Mouse (Mus musculus) lung, postnatal 0 days (tissue): ENCODE data around the gene Aebp1. TPM values are rescaled to one million over a fixed set of nuclear protein-coding genes. Genes with fewer than 3 reads are reported as not detected.

Source experiments
- ATAC-seq: fragments of 200-750 bp; cut with Nextera tagmentation; 2 replicates; pipeline ENCODE4 v1.8.0; 2017; ENCODE audit warnings: moderate library complexity
- DNase-seq: peaks from one replicate; pipeline ENCODE4 v3.0.0-alpha.2; 2016; ENCODE audit warnings: low spot score
- H3K27ac ChIP-seq: fragments of 300-500 bp; sonication (generic); 2 replicates; pipeline ENCODE4 v1.5.1; 2014; ENCODE audit warnings: antibody characterized with exemption, mild to moderate bottlenecking, low read length, mixed read lengths
- H3K27me3 ChIP-seq: fragments of 300-500 bp; sonication (generic); replicated peaks from 2 replicates; pipeline ENCODE4 v1.6.1; 2014; ENCODE audit warnings: low read length, mixed read lengths; ENCODE audit not compliant: insufficient read depth
- H3K36me3 ChIP-seq: fragments of 300-500 bp; sonication (generic); 2 replicates; pipeline ENCODE4 v1.6.1; 2014; ENCODE audit warnings: low read length, mixed read lengths; ENCODE audit not compliant: insufficient read depth
- H3K4me1 ChIP-seq: fragments of 300-500 bp; sonication (generic); 2 replicates; pipeline ENCODE4 v1.6.1; 2014; ENCODE audit warnings: antibody characterized with exemption, low read depth, low read length, mixed read lengths; ENCODE audit not compliant: insufficient read depth
- H3K4me2 ChIP-seq: fragments of 300-500 bp; sonication (generic); replicated peaks from 2 replicates; pipeline ENCODE4 v1.6.1; 2014; ENCODE audit warnings: low read depth, mild to moderate bottlenecking, low read length, moderate library complexity, mixed read lengths
- H3K4me3 ChIP-seq: fragments of 300-500 bp; sonication (generic); 2 replicates; pipeline ENCODE4 v1.5.1; 2014; ENCODE audit warnings: low read depth, low read length
- H3K9ac ChIP-seq: fragments of 300-500 bp; sonication (generic); replicated peaks from 2 replicates; pipeline ENCODE4 v1.6.1; 2014; ENCODE audit warnings: low read depth, mild to moderate bottlenecking
- H3K9me3 ChIP-seq: fragments of 300-500 bp; sonication (generic); 2 replicates; pipeline ENCODE4 v1.6.1; 2016; ENCODE audit warnings: low read length, mixed read lengths
- CTCF ChIP-seq: IDR thresholded peaks from 2 replicates; pipeline ENCODE4 v1.5.1; 2016; ENCODE audit warnings: antibody characterized with exemption, mild to moderate bottlenecking
- EP300 ChIP-seq: IDR thresholded peaks from 2 replicates; pipeline ENCODE4 v1.6.1; 2016; ENCODE audit warnings: antibody characterized with exemption, mild to moderate bottlenecking, control low read depth
- WGBS: fragments of 180-500 bp; shearing (Covaris S2); extraction: QIAGEN DNeasy Blood & Tissue Kit; methylation state at CpG from one replicate; pipeline ENCODE4 v1.1.7; 2014; 5-methylcytosine and 5-hydroxymethylcytosine counted together
- polyA plus RNA-seq: library from polyadenylated mRNA; unstranded; fragments of >200 nt; fragmentation: Nextera tagmentation; extraction: Ambion mirVana; gene quantifications from 2 replicates; pipeline ENCODE4 v1.2.1, GENCODE M21; 2015

Aebp1 gene
- polyA plus RNA-seq, 1 experiment from 2014 or later, result 22.3 TPM

DNA sequence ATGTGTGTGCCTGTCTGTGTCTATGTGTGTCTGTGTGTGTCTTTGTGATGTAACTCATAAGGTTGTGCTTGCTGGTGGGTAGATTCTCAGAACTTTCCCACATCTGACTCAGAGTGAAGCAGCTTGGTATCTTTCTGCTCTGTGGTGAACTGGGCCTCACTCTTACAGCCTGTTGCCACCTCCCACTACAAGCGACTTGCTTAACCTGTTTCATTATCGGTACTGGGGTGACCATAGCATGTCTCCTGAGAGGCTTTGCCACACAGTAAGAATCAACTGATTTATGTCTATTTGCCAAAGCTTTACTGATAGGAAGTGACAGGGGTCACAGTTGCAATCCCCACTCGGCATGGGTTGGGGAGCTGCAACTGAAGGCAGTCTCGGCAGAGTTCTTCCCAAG is 46.9 kb downstream of the Aebp1 start:
- TF ChIP-seq CTCF, result no peak
- ATAC-seq, result no peak; the same call in 1 of the 2 replicates

DNA sequence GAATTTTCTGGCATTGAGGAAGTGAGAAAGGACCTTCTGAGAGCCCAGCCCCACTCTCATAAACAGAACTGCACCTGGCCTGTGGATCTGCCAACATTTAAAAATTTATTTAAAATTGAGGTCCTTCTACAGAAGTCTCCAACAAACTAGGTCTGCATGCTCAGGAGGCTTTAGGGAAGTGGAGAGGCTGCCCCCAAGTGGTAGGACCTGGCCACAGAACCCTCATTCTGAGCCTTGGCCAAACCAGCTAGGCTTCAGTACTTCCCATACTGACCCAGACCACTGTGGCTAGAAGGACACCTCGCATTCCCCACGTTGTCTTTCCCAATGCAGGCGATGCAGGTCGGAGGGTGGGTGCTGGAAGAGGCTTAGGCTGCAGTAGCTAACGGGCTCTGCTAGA is 50.9 kb downstream of the Aebp1 start:
- Histone ChIP-seq H3K27me3 (no peaks in the 10 kb centered on the region), H3K4me3 (no peak overlapping the region), H3K9ac (no peak overlapping the region), H3K36me3 (no peaks in the 10 kb centered on the region), H3K9me3 (no peaks in the 10 kb centered on the region), H3K4me1 (no peaks in the 10 kb centered on the region), H3K27ac (no peak overlapping the region), H3K4me2 (no peak overlapping the region)
- 16% methylated on average over 5 of the region's 5 CpGs for WGBS
- peak; percentile 59; the same call in 1 of the 2 replicates for ATAC-seq
- no peak for TF ChIP-seq EP300
- TF ChIP-seq CTCF, result peak; percentile 80
- peak; percentile 72 for DNase-seq

More for the DNA sequence above, 46.9 kb downstream of the Aebp1 start:
- Histone ChIP-seq H3K36me3 (no peaks in the 10 kb centered on the region), H3K4me3 (no peak overlapping the region), H3K4me2 (no peak overlapping the region), H3K27me3 (no peaks in the 10 kb centered on the region), H3K27ac (no peak overlapping the region), H3K4me1 (no peaks in the 10 kb centered on the region), H3K9me3 (no peaks in the 10 kb centered on the region), H3K9ac (no peak overlapping the region)
- DNase-seq, result peak; percentile 47
- WGBS, result 33% methylated on average over 4 of the region's 4 CpGs

DNA sequence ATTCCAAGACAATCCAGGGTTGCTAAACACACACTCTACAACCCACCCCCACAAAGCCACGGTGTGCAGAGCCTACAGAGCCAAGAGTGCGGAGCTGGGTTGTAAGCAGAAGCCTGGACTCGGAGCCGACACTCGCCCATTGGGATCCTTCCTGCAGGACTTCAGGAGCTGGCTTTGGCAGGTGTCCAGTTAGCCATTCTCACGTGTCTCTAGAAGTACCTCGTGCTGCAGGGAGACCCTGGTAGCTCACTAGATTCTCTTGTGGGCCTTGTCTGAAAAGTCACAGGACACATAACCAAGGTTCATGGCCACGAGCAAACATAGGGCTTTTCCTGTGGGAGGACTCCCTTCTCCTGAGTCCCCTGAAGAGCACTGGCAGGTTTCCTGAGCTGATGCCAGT is 51.5 kb downstream of the Aebp1 start:
- H3K36me3 ChIP-seq, result no peaks in the 10 kb centered on the region
- H3K27me3 ChIP-seq, result no peaks in the 10 kb centered on the region
- no peak overlapping the region for H3K27ac ChIP-seq
- TF ChIP-seq CTCF (no peak), EP300 (no peak)
- no peak overlapping the region for H3K4me2 ChIP-seq
- no peaks in the 10 kb centered on the region for H3K9me3 ChIP-seq
- no peak for DNase-seq
- no peaks in the 10 kb centered on the region for H3K4me1 ChIP-seq
- no peak overlapping the region for H3K4me3 ChIP-seq
- H3K9ac ChIP-seq, result no peak overlapping the region
- no peak for ATAC-seq
- WGBS, result 43% methylated on average over 8 of the region's 8 CpGs

DNA sequence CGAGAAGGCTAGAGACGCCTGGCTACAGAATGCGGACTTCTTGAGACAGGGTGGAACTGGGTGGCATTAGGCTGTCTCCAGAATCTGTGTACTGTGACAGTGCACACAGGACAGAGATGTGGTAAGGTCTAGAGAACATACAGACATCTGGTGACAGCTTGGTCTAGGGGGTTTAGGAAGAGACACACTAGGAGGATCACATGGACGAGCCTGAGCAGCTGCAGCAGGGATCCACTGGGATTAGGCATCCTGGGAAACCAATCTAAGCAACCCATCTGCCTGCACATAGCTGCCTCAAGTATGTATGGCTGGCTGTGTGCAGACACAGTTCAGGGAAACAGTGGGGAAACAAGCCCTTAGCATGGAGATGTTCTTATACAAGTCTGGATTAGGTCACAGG is 52.2 kb downstream of the Aebp1 start:
- no peak for ATAC-seq
- 84% methylated on average over 4 of the region's 4 CpGs for WGBS
- TF ChIP-seq CTCF (no peak), EP300 (no peak)
- Histone ChIP-seq H3K27ac (no peak overlapping the region), H3K27me3 (no peaks in the 10 kb centered on the region), H3K9ac (no peak overlapping the region), H3K4me2 (no peak overlapping the region), H3K4me1 (no peaks in the 10 kb centered on the region), H3K4me3 (no peak overlapping the region), H3K36me3 (no peaks in the 10 kb centered on the region), H3K9me3 (no peaks in the 10 kb centered on the region)
- no peak for DNase-seq

DNA sequence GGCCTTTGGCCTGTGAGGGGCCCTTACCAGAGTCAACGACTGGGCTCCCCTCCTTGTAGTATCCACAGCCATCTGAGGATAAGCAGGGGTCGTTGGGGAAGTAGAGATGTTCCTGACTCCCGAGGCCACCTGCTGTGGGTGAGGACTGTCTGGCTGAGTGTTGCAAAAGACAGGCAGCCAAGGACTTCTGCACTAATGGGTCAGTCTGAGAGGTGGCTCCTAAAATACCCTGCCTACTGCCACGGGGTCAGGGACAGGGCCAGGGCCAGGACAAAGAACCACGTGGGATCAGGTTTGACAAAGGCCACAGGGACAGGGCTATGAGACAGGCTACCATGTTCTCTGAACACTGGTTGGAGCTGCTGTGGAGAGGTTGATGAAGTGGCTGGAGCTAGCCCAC is 53.2 kb downstream of the Aebp1 start:
- ATAC-seq (no peak), DNase-seq (no peak)
- no peak overlapping the region for H3K4me3 ChIP-seq
- H3K27me3 ChIP-seq, result no peaks in the 10 kb centered on the region
- H3K4me1 ChIP-seq, result no peaks in the 10 kb centered on the region
- H3K36me3 ChIP-seq, result no peaks in the 10 kb centered on the region
- no peak overlapping the region for H3K4me2 ChIP-seq
- H3K27ac ChIP-seq, result no peak overlapping the region
- H3K9me3 ChIP-seq, result no peaks in the 10 kb centered on the region
- TF ChIP-seq CTCF, result no peak
- no peak for TF ChIP-seq EP300
- no peak overlapping the region for H3K9ac ChIP-seq
- 49% methylated on average over 5 of the region's 5 CpGs for WGBS

DNA sequence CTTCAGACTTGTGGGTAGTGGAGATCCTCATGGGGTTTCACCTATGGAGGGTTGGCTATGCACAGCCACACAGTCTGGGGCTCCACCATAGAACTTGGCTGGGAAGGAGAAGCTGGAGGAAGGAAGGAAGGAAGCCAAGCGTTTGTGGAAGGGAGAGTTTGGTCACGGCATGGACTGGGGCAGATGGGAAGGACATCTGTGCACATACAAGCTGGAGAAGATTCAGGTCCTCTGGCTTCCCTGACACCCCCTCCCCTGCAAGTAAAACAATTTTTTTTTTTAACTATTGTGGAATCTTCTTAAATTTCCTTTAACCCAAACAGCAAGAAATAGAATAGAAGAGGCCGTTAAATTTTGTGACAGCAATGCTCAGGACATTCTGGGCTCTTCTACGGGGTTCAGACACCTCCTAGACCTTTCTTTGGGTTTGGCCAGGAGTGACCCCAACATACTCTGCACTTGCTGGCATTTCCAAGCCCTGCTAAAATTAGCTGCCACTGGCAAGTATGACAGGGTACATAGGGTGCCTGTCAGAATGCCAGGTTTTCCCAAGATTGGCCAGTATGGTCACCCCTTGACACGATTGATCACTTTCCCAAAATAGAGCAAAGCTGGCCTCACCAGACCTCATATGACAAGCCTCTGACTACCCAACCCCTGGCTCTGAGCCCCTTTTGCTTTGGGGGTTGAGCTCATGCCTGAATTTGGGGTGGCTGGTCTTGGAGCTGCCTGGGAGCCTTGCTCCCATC is 53.9 kb downstream of the Aebp1 start:
- Histone ChIP-seq H3K9ac (no peak overlapping the region), H3K4me1 (no peaks in the 10 kb centered on the region), H3K4me2 (no peak overlapping the region), H3K36me3 (no peaks in the 10 kb centered on the region), H3K9me3 (no peaks in the 10 kb centered on the region), H3K27me3 (no peaks in the 10 kb centered on the region), H3K4me3 (no peak overlapping the region), H3K27ac (no peak overlapping the region)
- 58% methylated on average over 5 of the region's 5 CpGs for WGBS
- no peak for TF ChIP-seq CTCF
- no peak for TF ChIP-seq EP300
- ATAC-seq (no peak; the same call in 1 of the 2 replicates), DNase-seq (no peak)

DNA sequence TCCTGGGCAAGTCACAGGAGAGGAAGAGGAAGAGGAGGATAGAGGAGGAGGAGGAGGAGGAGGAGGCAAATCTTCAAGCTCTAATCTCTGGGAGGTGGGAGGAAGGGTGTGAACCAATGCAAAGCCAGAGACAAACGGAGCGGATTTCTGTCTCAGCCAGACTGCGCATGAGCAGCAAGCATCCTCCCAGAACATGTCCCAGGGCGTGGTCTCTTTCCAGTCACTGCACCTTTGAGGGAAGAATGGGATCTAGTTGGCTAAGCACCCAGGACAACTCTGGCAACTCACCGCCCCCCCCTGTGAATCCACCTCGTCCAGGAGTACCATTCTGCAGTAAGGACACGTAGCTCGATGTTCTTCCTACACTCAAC is 54.4 kb downstream of the Aebp1 start:
- ATAC-seq (no peak), DNase-seq (no peak)
- no peak overlapping the region for H3K27ac ChIP-seq
- H3K9me3 ChIP-seq, result no peaks in the 10 kb centered on the region
- H3K36me3 ChIP-seq, result no peaks in the 10 kb centered on the region
- no peak overlapping the region for H3K9ac ChIP-seq
- no peaks in the 10 kb centered on the region for H3K27me3 ChIP-seq
- TF ChIP-seq EP300 (no peak), CTCF (no peak)
- WGBS, result 74% methylated on average over 8 of the region's 8 CpGs
- no peak overlapping the region for H3K4me3 ChIP-seq
- H3K4me2 ChIP-seq, result no peak overlapping the region
- no peaks in the 10 kb centered on the region for H3K4me1 ChIP-seq
